Mouse (Mus musculus) limb, embryonic 11.5 days (tissue): ENCODE results near the gene Ttc41. TPM values are rescaled to one million over a fixed set of nuclear protein-coding genes. Genes with fewer than 3 reads are reported as not detected.

Experiments
- microRNA-seq: library from miRNA; unstranded; fragments of <30 nt; microRNA quantifications from one replicate; pipeline ENCODE4, GENCODE M21; 2016
- polyA plus RNA-seq: library from polyadenylated mRNA; unstranded; fragments of >200 nt; fragmentation: Nextera tagmentation; extraction: Ambion mirVana; gene quantifications from 2 replicates; pipeline ENCODE4 v1.2.1, GENCODE M21; 2014

The Ttc41 gene
- polyA plus RNA-seq, 1 experiment from 2014 or later = 1.6 TPM

Small RNA genes within 50 kb of the gene (microRNA-seq; reads per million reads assigned to microRNA genes)
- not detected for gene Gm25745

Other genes with a start within 250 kb of the Ttc41 start
- gene Syn3, start 206.9 kb upstream of the Ttc41 start, polyA plus RNA-seq = 3.9 and 4.0 TPM in 2 replicates
- gene Hsp90b1, start 302 bp upstream of the Ttc41 start, polyA plus RNA-seq = 553 and 597 TPM in 2 replicates
- 0.31 TPM in 1 of 2 replicates, not detected in the other for gene Gm49358, start 58.2 kb downstream of the Ttc41 start, polyA plus RNA-seq
- gene Nt5dc3, start 73.2 kb downstream of the Ttc41 start, polyA plus RNA-seq = 0.49 and 0.58 TPM in 2 replicates